In the genomic region with DNA sequence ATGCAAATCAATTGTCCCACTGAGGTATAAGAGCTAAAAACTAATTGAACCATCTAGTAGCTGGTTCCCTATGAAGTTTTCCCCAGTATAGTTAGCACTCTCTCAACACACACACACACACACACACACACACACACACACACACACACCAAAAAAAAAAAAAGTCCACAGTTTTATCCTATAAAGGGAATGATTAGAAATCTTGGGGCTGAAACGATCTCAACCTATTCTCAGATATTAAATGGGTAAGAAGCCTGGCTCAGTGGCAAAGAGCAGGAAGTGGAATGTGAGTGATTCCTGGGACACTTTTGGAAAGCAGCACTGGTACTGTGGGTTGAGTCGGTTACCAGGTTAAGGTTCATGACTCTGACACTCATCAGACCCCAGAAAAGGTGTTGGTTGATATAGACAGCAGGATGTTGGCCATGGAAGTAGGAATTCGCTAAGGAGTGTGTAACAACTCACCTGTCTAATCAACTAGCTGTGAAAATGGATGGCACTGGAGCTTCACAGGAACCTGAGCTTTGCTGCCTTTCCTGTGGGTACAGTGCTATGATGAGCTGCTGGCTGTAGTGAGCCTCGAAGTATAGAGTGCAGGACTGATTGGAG, we compare ENCODE assay signal across 8 mouse cellular contexts.
DNase-seq lines count a peak whose midpoint lies in the region; ATAC-seq and TF ChIP-seq lines count a peak whose summit lies in the region.

No protein-coding gene starts in this region.

- 49% methylated on average over 4 of the region's 4 CpGs for WGBS in heart, embryonic 14.5 days
- WGBS in lung, embryonic 16.5 days: 52% methylated on average over 4 of the region's 4 CpGs

- no peaks in the 10 kb centered on the region for H3K27me3 ChIP-seq in heart, embryonic 14.5 days (ENCODE audit: control insufficient read depth, insufficient read depth, low read length)
- H3K27me3 ChIP-seq in lung, embryonic 16.5 days (ENCODE audit: control insufficient read depth, insufficient read depth, low read depth, low read length): no peaks in the 10 kb centered on the region

- intact Hi-C loops in gastrocnemius, adult 2 months (cut with DNase I): no loop called here

- H3K4me1 ChIP-seq in heart, embryonic 14.5 days (ENCODE audit: control insufficient read depth in 2 of 2, insufficient read depth in 2 of 2, low read length in 2 of 2): no peaks in the 10 kb centered on the region
- H3K4me1 ChIP-seq in lung, embryonic 16.5 days (replicated peaks; ENCODE audit: control insufficient read depth, insufficient read depth, low read length): no peaks in the 10 kb centered on the region

- no peak overlapping the region for H3K4me3 ChIP-seq in gastrocnemius, adult 2 months
- no peak overlapping the region for H3K4me3 ChIP-seq in heart, embryonic 14.5 days (ENCODE audit: control insufficient read depth in 1 of 2, insufficient read depth in 1 of 2, low read depth in 1 of 2, low read length in 2 of 2)
- H3K4me3 ChIP-seq in lung, embryonic 16.5 days (ENCODE audit: low read length): no peak overlapping the region

- H3K27ac ChIP-seq in gastrocnemius, adult 2 months: no peak overlapping the region
- H3K27ac ChIP-seq in heart, embryonic 14.5 days (replicated peaks in 1 of 2; ENCODE audit: control insufficient read depth in 1 of 2, insufficient read depth in 1 of 2, low read depth in 2 of 2, low read length in 2 of 2): no peak overlapping the region
- H3K27ac ChIP-seq in lung, embryonic 16.5 days (ENCODE audit: low read length): no peak overlapping the region

- H3K4me2 ChIP-seq in heart, embryonic 14.5 days (ENCODE audit: low read length): no peak overlapping the region
- H3K4me2 ChIP-seq in lung, embryonic 16.5 days (ENCODE audit: low read depth, low read length): no peak overlapping the region

- peak; percentile 92 for ATAC-seq in heart, embryonic 14.5 days (ENCODE audit: insufficient number of reproducible peaks, insufficient read depth, low FRiP score, low read depth)
- peak; percentile 87 for ATAC-seq in lung, embryonic 16.5 days (ENCODE audit: low read depth)

- TF ChIP-seq CTCF in gastrocnemius, adult 2 months (IDR thresholded peaks at IDR 0.05): no peak

- H3K36me3 ChIP-seq in heart, embryonic 14.5 days (ENCODE audit: control insufficient read depth, insufficient read depth, low read length): no peaks in the 10 kb centered on the region
- no peaks in the 10 kb centered on the region for H3K36me3 ChIP-seq in lung, embryonic 16.5 days (ENCODE audit: control insufficient read depth, insufficient read depth, low read length)

- H3K9me3 ChIP-seq in heart, embryonic 14.5 days (ENCODE audit: control insufficient read depth, low read length): peaks cover 3% of the 10 kb centered on the region; the same call in 1 of the 2 replicates
- no peaks in the 10 kb centered on the region; the same call in 1 of the 2 replicates for H3K9me3 ChIP-seq in lung, embryonic 16.5 days (ENCODE audit: control insufficient read depth, low read length)

- H3K9ac ChIP-seq in heart, embryonic 14.5 days (ENCODE audit: low read length): no peak overlapping the region
- H3K9ac ChIP-seq in lung, embryonic 16.5 days (ENCODE audit: low read length): no peak overlapping the region

- DNase-seq in gastrocnemius, adult 2 months: peak; percentile 62
- DNase-seq in gastrocnemius, adult 8-10 months (ENCODE audit: low spot score in 2 of 2): no peak
- peak; percentile 52 for DNase-seq in T-cell, adult 2 months (ENCODE audit: low spot score)
- DNase-seq in embryo, embryonic 11 days: peak; percentile 87
- peak; percentile 18 to 68 for DNase-seq in kidney, postnatal 36 days
- peak; percentile 44 for DNase-seq in right cerebral cortex, postnatal 14 days

Comparison
In these comparisons a context has a peak if more than half of its experiments do, and no peak if none do; other contexts are left out.
1. DNase-seq: peak in gastrocnemius, adult 2 months (single experiment), T-cell, adult 2 months (single experiment), embryo, embryonic 11 days (single experiment), kidney, postnatal 36 days (2 of 2) and right cerebral cortex, postnatal 14 days (single experiment); none in gastrocnemius, adult 8-10 months (0 of 2).